Mouse (Mus musculus) lung, embryonic 14.5 days (tissue): ENCODE measurements around the gene Vps11. TPM values are rescaled to one million over a fixed set of nuclear protein-coding genes. Genes with fewer than 3 reads are reported as not detected.
"Not testable (repeated sequence)": the region's sequence is repeated elsewhere in the genome, so short reads cannot be mapped to it uniquely, and the experiment has no call there.

ENCODE experiments used
- ATAC-seq: fragments of 200-750 bp; cut with Nextera tagmentation; 2 replicates; pipeline ENCODE4 v1.8.0; 2017; ENCODE audit warnings: mild to moderate bottlenecking, moderate TSS enrichment, moderate library complexity; ENCODE audit not compliant: insufficient read depth
- DNase-seq: peaks from one replicate; pipeline ENCODE4 v3.0.0-alpha.2; 2015
- H3K27ac ChIP-seq: fragments of 300-500 bp; sonication (generic); 2 replicates; pipeline ENCODE4 v1.5.1; 2014; ENCODE audit warnings: low read depth, mild to moderate bottlenecking, moderate library complexity
- H3K27me3 ChIP-seq: fragments of 300-500 bp; sonication (generic); 2 replicates; pipeline ENCODE4 v1.6.1; 2014; ENCODE audit warnings: low read length, control low read depth; ENCODE audit not compliant: insufficient read depth
- H3K36me3 ChIP-seq: fragments of 300-500 bp; sonication (generic); 2 replicates; pipeline ENCODE4 v1.6.1; 2014; ENCODE audit warnings: control low read depth; ENCODE audit not compliant: insufficient read depth
- H3K4me1 ChIP-seq: fragments of 300-500 bp; sonication (generic); 2 replicates; pipeline ENCODE4 v1.6.1; 2014; ENCODE audit warnings: antibody characterized with exemption, control low read depth; ENCODE audit not compliant: insufficient read depth
- H3K4me2 ChIP-seq: fragments of 300-500 bp; sonication (generic); 2 replicates; pipeline ENCODE4 v1.6.1; 2014; ENCODE audit warnings: mild to moderate bottlenecking
- H3K4me3 ChIP-seq: fragments of 300-500 bp; sonication (generic); 2 replicates; pipeline ENCODE4 v1.5.1; 2014; ENCODE audit warnings: low read depth, low read length
- H3K9ac ChIP-seq: fragments of 300-500 bp; sonication (generic); 2 replicates; pipeline ENCODE4 v1.6.1; 2014
- H3K9me3 ChIP-seq: fragments of 300-500 bp; sonication (generic); 2 replicates; pipeline ENCODE4 v1.6.1; 2016; ENCODE audit warnings: low read depth, low read length, control low read depth
- CTCF ChIP-seq: IDR thresholded peaks from 2 replicates; pipeline ENCODE4 v1.5.1; 2016; ENCODE audit warnings: antibody characterized with exemption, low read depth
- WGBS: fragments of 180-500 bp; shearing (Covaris S2); extraction: QIAGEN DNeasy Blood & Tissue Kit; methylation state at CpG from one replicate; pipeline ENCODE4 v1.1.7; 2014; 5-methylcytosine and 5-hydroxymethylcytosine counted together
- polyA plus RNA-seq: library from polyadenylated mRNA; unstranded; fragments of >200 nt; fragmentation: Nextera tagmentation; extraction: Ambion mirVana; gene quantifications from 2 replicates; pipeline ENCODE4 v1.2.1, GENCODE M21; 2014

The Vps11 gene
- polyA plus RNA-seq, 1 experiment from 2014 or later, result 26.8 TPM

DNA sequence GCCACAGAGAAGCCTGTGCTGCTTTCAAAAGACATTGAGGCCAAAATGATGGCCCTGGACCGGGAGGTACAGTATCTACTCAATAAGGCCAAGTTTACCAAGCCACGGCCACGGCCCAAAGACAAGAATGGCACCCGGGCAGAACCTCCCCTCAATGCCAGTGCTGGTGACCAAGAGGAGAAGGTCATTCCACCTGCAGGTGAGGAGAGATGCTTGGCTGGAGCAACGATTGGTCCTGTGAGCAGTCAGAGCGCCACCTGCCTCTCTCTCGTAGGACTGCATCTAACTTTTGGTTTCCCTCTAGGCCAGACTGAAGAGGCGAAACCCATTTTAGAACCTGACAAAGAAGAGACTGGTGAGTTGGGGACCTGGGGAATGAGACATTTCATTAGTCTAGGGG is 27.8 kb upstream of the Vps11 start:
- no peaks in the 10 kb centered on the region for H3K4me1 ChIP-seq
- DNase-seq (peak; percentile 65), ATAC-seq (no peak)
- H3K9me3 ChIP-seq, result no peaks in the 10 kb centered on the region
- no peak overlapping the region for H3K4me2 ChIP-seq
- H3K4me3 ChIP-seq, result no peak overlapping the region
- 61% methylated on average over 8 of the region's 8 CpGs for whole genome bisulfite sequencing
- TF ChIP-seq CTCF, result peak; percentile 72
- H3K36me3 ChIP-seq, result peaks cover 80% of the 10 kb centered on the region
- no peak overlapping the region for H3K27ac ChIP-seq
- no peak overlapping the region for H3K9ac ChIP-seq
- no peaks in the 10 kb centered on the region for H3K27me3 ChIP-seq

- no peaks in the 10 kb centered on the region for H3K9me3 ChIP-seq
- no peak overlapping the region for H3K9ac ChIP-seq
- no peak for DNase-seq
- no peaks in the 10 kb centered on the region for H3K27me3 ChIP-seq
- H3K4me3 ChIP-seq, result no peak overlapping the region
- peaks cover 98% of the 10 kb centered on the region for H3K36me3 ChIP-seq
- 72% methylated on average over 3 of the region's 3 CpGs for WGBS
- TF ChIP-seq CTCF, result no peak
- ATAC-seq, result no peak
- H3K27ac ChIP-seq, result no peak overlapping the region
- H3K4me2 ChIP-seq, result no peak overlapping the region
- H3K4me1 ChIP-seq, result no peaks in the 10 kb centered on the region
Observed at GRCm38 (mm10) chr9:44387221-44387620, 25.8 kb upstream of the Vps11 start.

- no peak for DNase-seq
- no peak for TF ChIP-seq CTCF
- WGBS, result 88% methylated on average over 13 of the region's 13 CpGs
- H3K36me3 ChIP-seq, result peaks cover 89% of the 10 kb centered on the region
- no peaks in the 10 kb centered on the region for H3K27me3 ChIP-seq
- H3K27ac ChIP-seq, result no peak overlapping the region
- no peak overlapping the region for H3K9ac ChIP-seq
- H3K4me3 ChIP-seq, result no peak overlapping the region
- H3K4me1 ChIP-seq, result peaks cover 8% of the 10 kb centered on the region
- no peak overlapping the region for H3K4me2 ChIP-seq
- ATAC-seq, result no peak
- no peaks in the 10 kb centered on the region for H3K9me3 ChIP-seq
Observed at GRCm38 (mm10) chr9:44384596-44384995, 23.1 kb upstream of the Vps11 start.

- H3K9me3 ChIP-seq, result no peaks in the 10 kb centered on the region
- no peaks in the 10 kb centered on the region for H3K27me3 ChIP-seq
- no peak for DNase-seq
- peak overlapping the region; percentile 94 for H3K4me3 ChIP-seq
- peak overlapping the region; percentile 94 for H3K9ac ChIP-seq
- H3K4me1 ChIP-seq, result peaks cover 8% of the 10 kb centered on the region
- ATAC-seq, result peak; percentile 18
- 4% methylated on average over 15 of the region's 15 CpGs for WGBS
- peaks cover 41% of the 10 kb centered on the region for H3K36me3 ChIP-seq
- peak overlapping the region; percentile 97 for H3K4me2 ChIP-seq
- peak overlapping the region; percentile 83 for H3K27ac ChIP-seq
- TF ChIP-seq CTCF, result no peak
Observed at GRCm38 (mm10) chr9:44379862-44380261, 18.4 kb upstream of the Vps11 start.

- peak; percentile 99 for DNase-seq
- ATAC-seq, result peak; percentile 97
- peak; percentile 19; the same call in 1 of the 2 replicates for TF ChIP-seq CTCF
Observed at GRCm38 (mm10) chr9:44379054-44379834, 17.8 kb upstream of the Vps11 start, which contains the start of gene Hyou1. Gene Hyou1 (plus strand): TSS chr9:44379490.

DNA sequence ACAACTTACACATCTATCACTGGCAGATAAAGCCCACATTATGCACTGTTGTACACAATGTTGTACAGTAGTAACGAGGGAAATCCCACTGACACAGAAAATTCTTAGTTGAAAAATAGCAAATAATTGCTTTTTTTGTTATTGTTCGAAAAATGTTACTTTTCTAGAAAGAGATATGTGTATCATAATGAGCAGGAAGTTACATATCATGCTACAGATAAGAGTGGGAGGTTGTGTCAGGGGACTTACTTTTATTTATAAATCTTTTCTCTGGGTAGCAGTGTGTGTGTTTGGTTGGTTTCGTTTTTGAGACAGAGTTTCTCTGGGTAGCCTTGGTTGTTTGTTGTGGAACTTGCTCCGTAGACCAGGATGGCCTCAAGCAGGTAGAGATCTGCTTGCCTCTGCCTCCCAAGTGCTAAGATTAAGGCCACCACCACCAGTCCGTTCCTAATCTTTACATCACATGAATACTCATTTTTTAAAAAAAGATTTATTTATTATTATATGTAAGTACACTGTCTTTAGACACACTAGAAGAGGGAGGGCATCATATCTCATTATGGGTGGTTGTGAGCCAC is 16.8 kb upstream of the Vps11 start:
- no peak for DNase-seq
- ATAC-seq, result no peak
- Histone ChIP-seq H3K9me3 (no peaks in the 10 kb centered on the region), H3K9ac (peak overlapping the region; percentile 72), H3K27me3 (no peaks in the 10 kb centered on the region), H3K4me2 (peak overlapping the region; percentile 65), H3K36me3 (peaks cover 25% of the 10 kb centered on the region), H3K4me1 (peaks cover 8% of the 10 kb centered on the region), H3K4me3 (peak overlapping the region; percentile 94), H3K27ac (peak overlapping the region; percentile 88)
- 81% methylated on average over 5 of the region's 5 CpGs for WGBS
- TF ChIP-seq CTCF, result no peak

More at GRCm38 (mm10) chr9:44379054-44379834, 17.8 kb upstream of the Vps11 start, which contains the start of gene Hyou1:
- peak within 1 kb of the TSS; percentile 97 for H3K4me2 ChIP-seq
- WGBS, result under 1% methylated on average over 83 of the region's 83 CpGs
- H3K27me3 ChIP-seq, result no peaks in the 10 kb centered on the region
- peak within 1 kb of the TSS; percentile 94 for H3K9ac ChIP-seq
- no peaks in the 10 kb centered on the region for H3K9me3 ChIP-seq
- H3K27ac ChIP-seq, result peak within 1 kb of the TSS; percentile 88
- peaks cover 8% of the 10 kb centered on the region for H3K4me1 ChIP-seq
- H3K4me3 ChIP-seq, result peak within 1 kb of the TSS; percentile 94
- peaks cover 35% of the 10 kb centered on the region for H3K36me3 ChIP-seq

- not testable (repeated sequence) for ATAC-seq, H3K9me3 ChIP-seq, H3K4me2 ChIP-seq, DNase-seq, H3K9ac ChIP-seq, H3K4me3 ChIP-seq, H3K4me1 ChIP-seq, H3K27ac ChIP-seq, H3K27me3 ChIP-seq
- WGBS, result 86% methylated on average over 2 of the region's 2 CpGs
- H3K36me3 ChIP-seq, result peaks cover 16% of the 10 kb centered on the region
Observed at GRCm38 (mm10) chr9:44377335-44377734, 15.9 kb upstream of the Vps11 start.
